Mouse (Mus musculus): Measurements from ENCODE around the gene Zbtb8os.

GRCm38 (mm10) chr4:129399813-129400212, 64.3 kb downstream of the Zbtb8os start:
- TF ChIP-seq CTCF (IDR thresholded peaks at IDR 0.05; ENCODE audit: control insufficient read depth, insufficient read depth, insufficient replicate concordance, low read depth, low read length) (no peak), POLR2A (IDR thresholded peaks at IDR 0.05; ENCODE audit: control insufficient read depth, low read depth, low read length) (no peak)
